Comparison of ENCODE assay signal across 29 mouse cellular contexts in the genomic region with DNA sequence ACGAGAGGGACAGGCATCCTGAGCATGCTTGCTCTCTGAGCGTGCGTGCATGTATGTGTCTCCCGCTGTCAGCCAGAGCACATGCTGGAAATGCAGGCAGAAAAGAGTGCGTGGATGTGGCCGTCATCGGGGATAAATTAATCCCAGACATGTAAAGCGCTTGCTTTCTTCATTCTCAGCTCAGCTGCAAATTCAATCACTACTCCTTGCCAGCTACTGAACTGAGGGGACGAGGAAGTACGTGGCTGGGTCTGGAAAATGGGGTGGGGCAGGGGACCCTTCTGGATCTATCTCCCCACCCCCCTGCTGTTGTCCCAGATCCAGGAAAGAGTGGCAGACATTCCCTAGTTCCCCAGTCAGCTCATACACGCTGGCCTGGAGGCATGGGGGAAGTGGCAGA.
DNase-seq lines count a peak whose midpoint lies in the region; ATAC-seq and TF ChIP-seq lines count a peak whose summit lies in the region.
"Had no signal": no experiment of that assay in that cellular context is flagged by ENCODE, and none has a peak within 500 bp of the region (broad histone marks: within the 10 kb centered on the region; RNA-seq: fewer than 3 reads in every experiment).

No protein-coding gene starts in this region.

- no peak for ATAC-seq in heart, embryonic 14.5 days (ENCODE audit: insufficient number of reproducible peaks, insufficient read depth, low FRiP score, low read depth)
- ATAC-seq in embryonic facial prominence, embryonic 14.5 days (ENCODE audit: low read depth), result peak; percentile 30
- ATAC-seq in limb, embryonic 13.5 days (ENCODE audit: low FRiP score, low read depth), result peak; percentile 30
- no peak for ATAC-seq in forebrain, postnatal 0 days
- ATAC-seq: CD4-positive, CD25-positive, alpha-beta regulatory T cell, adult 4 months; inflammation-experienced regulatory T-cells, adult 6 months; liver, postnatal 0 days; midbrain, embryonic 16.5 days had no signal

- no peaks in the 10 kb centered on the region for H3K79me2 ChIP-seq in heart, adult 2 months (replicated peaks; ENCODE audit: control insufficient read depth, insufficient read depth, low read length)

- no peak for TF ChIP-seq POLR2A in heart, adult 2 months (IDR thresholded peaks at IDR 0.05; ENCODE audit: insufficient read depth, low read depth, low read length)

- H3K9me3 ChIP-seq in heart, embryonic 14.5 days (ENCODE audit: control insufficient read depth, low read length), result no peaks in the 10 kb centered on the region
- no peaks in the 10 kb centered on the region for H3K9me3 ChIP-seq in embryonic facial prominence, embryonic 10.5 days
- no peaks in the 10 kb centered on the region for H3K9me3 ChIP-seq in embryonic facial prominence, embryonic 14.5 days (ENCODE audit: control insufficient read depth, low read length)
- H3K9me3 ChIP-seq in limb, embryonic 13.5 days, result no peaks in the 10 kb centered on the region
- H3K9me3 ChIP-seq in forebrain, postnatal 0 days (ENCODE audit: low read length), result no peaks in the 10 kb centered on the region
- H3K9me3 ChIP-seq: forebrain, embryonic 12.5 days; hindbrain, embryonic 15.5 days had no signal

- no peak overlapping the region for H3K4me2 ChIP-seq in heart, embryonic 14.5 days (ENCODE audit: low read length)
- no peak overlapping the region for H3K4me2 ChIP-seq in embryonic facial prominence, embryonic 14.5 days (ENCODE audit: low read depth, low read length)
- H3K4me2 ChIP-seq in limb, embryonic 13.5 days (replicated peaks), result no peak overlapping the region
- no peak overlapping the region for H3K4me2 ChIP-seq in forebrain, postnatal 0 days (ENCODE audit: low read depth)
- H3K4me2 ChIP-seq: forebrain, embryonic 12.5 days; hindbrain, embryonic 15.5 days; liver, embryonic 11.5 days; midbrain, embryonic 11.5 days had no signal

- WGBS in heart, embryonic 14.5 days, result 57% methylated on average over 11 of the region's 11 CpGs
- 50% methylated on average over 11 of the region's 11 CpGs for WGBS in heart, adult 2 months
- 64% methylated on average over 11 of the region's 11 CpGs for WGBS in embryonic facial prominence, embryonic 10.5 days
- 23% methylated on average over 11 of the region's 11 CpGs for WGBS in embryonic facial prominence, embryonic 14.5 days
- 31% methylated on average over 11 of the region's 11 CpGs for WGBS in limb, embryonic 13.5 days
- WGBS in forebrain, postnatal 0 days, result 69% methylated on average over 11 of the region's 11 CpGs

- no peak for TF ChIP-seq CTCF in heart, adult 2 months (IDR thresholded peaks at IDR 0.05)
- no peak for TF ChIP-seq CTCF in forebrain, postnatal 0 days (IDR thresholded peaks at IDR 0.05; ENCODE audit: low read depth)

- peak overlapping the region; percentile 34; the same call in 1 of the 2 replicates for H3K9ac ChIP-seq in heart, embryonic 14.5 days (ENCODE audit: low read length)
- no peak overlapping the region for H3K9ac ChIP-seq in heart, adult 2 months (ENCODE audit: low read depth, low read length)
- no peak overlapping the region for H3K9ac ChIP-seq in embryonic facial prominence, embryonic 14.5 days (ENCODE audit: low read depth, low read length)
- no peak overlapping the region for H3K9ac ChIP-seq in limb, embryonic 13.5 days
- no peak overlapping the region for H3K9ac ChIP-seq in forebrain, postnatal 0 days
- H3K9ac ChIP-seq: forebrain, embryonic 12.5 days; hindbrain, embryonic 15.5 days; liver, postnatal 0 days had no signal

- intact Hi-C loops in heart, adult 2 months (cut with DNase I), result no loop called here

- TF ChIP-seq EP300 in heart, adult 2 months (IDR thresholded peaks at IDR 0.05; ENCODE audit: insufficient read depth, low read depth, low read length), result no peak

- no peaks in the 10 kb centered on the region for H3K27me3 ChIP-seq in heart, embryonic 14.5 days (ENCODE audit: control insufficient read depth, insufficient read depth, low read length)
- no peaks in the 10 kb centered on the region for H3K27me3 ChIP-seq in heart, adult 2 months (ENCODE audit: control insufficient read depth, insufficient read depth, low read length)
- no peaks in the 10 kb centered on the region for H3K27me3 ChIP-seq in embryonic facial prominence, embryonic 10.5 days (replicated peaks; ENCODE audit: low read depth, poor library complexity, severe bottlenecking)
- H3K27me3 ChIP-seq in embryonic facial prominence, embryonic 14.5 days (replicated peaks; ENCODE audit: control insufficient read depth, insufficient read depth, low read length), result no peaks in the 10 kb centered on the region
- no peaks in the 10 kb centered on the region for H3K27me3 ChIP-seq in limb, embryonic 13.5 days
- H3K27me3 ChIP-seq in forebrain, postnatal 0 days (ENCODE audit: insufficient read depth, low read length), result no peaks in the 10 kb centered on the region
- H3K27me3 ChIP-seq: forebrain, embryonic 12.5 days; hindbrain, embryonic 15.5 days had no signal

- peak overlapping the region in 1 of 2 experiments; percentile 16; a peak in 1 of 4 replicates for H3K27ac ChIP-seq in heart, embryonic 14.5 days (replicated peaks in 1 of 2; ENCODE audit: control insufficient read depth in 1 of 2, insufficient read depth in 1 of 2, low read depth in 2 of 2, low read length in 2 of 2)
- no peak overlapping the region for H3K27ac ChIP-seq in heart, adult 2 months
- peak overlapping the region; percentile 59 for H3K27ac ChIP-seq in embryonic facial prominence, embryonic 10.5 days (replicated peaks)
- peak overlapping the region; percentile 67; the same call in 1 of the 2 replicates for H3K27ac ChIP-seq in embryonic facial prominence, embryonic 14.5 days (replicated peaks; ENCODE audit: low read depth, low read length)
- H3K27ac ChIP-seq in limb, embryonic 13.5 days, result peak overlapping the region; percentile 73; the same call in 1 of the 2 replicates
- H3K27ac ChIP-seq in forebrain, postnatal 0 days (ENCODE audit: low read depth, low read length), result no peak overlapping the region
- H3K27ac ChIP-seq: forebrain, embryonic 12.5 days; hindbrain, embryonic 15.5 days; layer of hippocampus, adult 2 months; left cerebral cortex, adult 2 months; stomach, postnatal 0 days had no signal

- H3K4me3 ChIP-seq in heart, embryonic 14.5 days (ENCODE audit: control insufficient read depth in 1 of 2, insufficient read depth in 1 of 2, low read depth in 1 of 2, low read length in 2 of 2), result no peak overlapping the region
- H3K4me3 ChIP-seq in heart, adult 2 months, result no peak overlapping the region
- no peak overlapping the region for H3K4me3 ChIP-seq in embryonic facial prominence, embryonic 10.5 days
- H3K4me3 ChIP-seq in embryonic facial prominence, embryonic 14.5 days (ENCODE audit: low read depth, low read length), result no peak overlapping the region
- H3K4me3 ChIP-seq in limb, embryonic 13.5 days, result no peak overlapping the region
- H3K4me3 ChIP-seq in forebrain, postnatal 0 days (ENCODE audit: low read depth, low read length), result no peak overlapping the region
- H3K4me3 ChIP-seq: forebrain, embryonic 12.5 days; hindbrain, embryonic 15.5 days; layer of hippocampus, adult 2 months; left cerebral cortex, adult 2 months had no signal

- H3K36me3 ChIP-seq in heart, embryonic 14.5 days (ENCODE audit: control insufficient read depth, insufficient read depth, low read length), result no peaks in the 10 kb centered on the region
- H3K36me3 ChIP-seq in heart, adult 2 months (ENCODE audit: control insufficient read depth, insufficient read depth, low read length), result no peaks in the 10 kb centered on the region
- H3K36me3 ChIP-seq in embryonic facial prominence, embryonic 10.5 days (replicated peaks), result no peaks in the 10 kb centered on the region
- H3K36me3 ChIP-seq in embryonic facial prominence, embryonic 14.5 days (ENCODE audit: control insufficient read depth, insufficient read depth, low read length), result no peaks in the 10 kb centered on the region
- no peaks in the 10 kb centered on the region for H3K36me3 ChIP-seq in limb, embryonic 13.5 days
- no peaks in the 10 kb centered on the region for H3K36me3 ChIP-seq in forebrain, postnatal 0 days (ENCODE audit: insufficient read depth)
- H3K36me3 ChIP-seq: forebrain, embryonic 12.5 days; hindbrain, embryonic 15.5 days had no signal

- H3K4me1 ChIP-seq in heart, embryonic 14.5 days (ENCODE audit: control insufficient read depth in 2 of 2, insufficient read depth in 2 of 2, low read length in 2 of 2), result peaks cover 7 to 8% of the 10 kb centered on the region in 2 experiments
- peaks cover 2% of the 10 kb centered on the region for H3K4me1 ChIP-seq in heart, adult 2 months (ENCODE audit: control insufficient read depth, insufficient read depth, low read length)
- H3K4me1 ChIP-seq in embryonic facial prominence, embryonic 10.5 days, result peaks cover 21% of the 10 kb centered on the region
- peaks cover 7% of the 10 kb centered on the region for H3K4me1 ChIP-seq in embryonic facial prominence, embryonic 14.5 days (ENCODE audit: control insufficient read depth, insufficient read depth, low read length)
- peaks cover 39% of the 10 kb centered on the region for H3K4me1 ChIP-seq in limb, embryonic 13.5 days
- H3K4me1 ChIP-seq in forebrain, postnatal 0 days (ENCODE audit: insufficient read depth), result no peaks in the 10 kb centered on the region
- H3K4me1 ChIP-seq: forebrain, embryonic 12.5 days; hindbrain, embryonic 15.5 days had no signal

- no peak for DNase-seq in heart, adult 2 months
- DNase-seq in embryonic facial prominence, embryonic 10.5 days (ENCODE audit: low spot score), result peak; percentile 9
- DNase-seq in embryonic facial prominence, embryonic 14.5 days (ENCODE audit: low spot score), result peak; percentile 75
- DNase-seq in right cerebral cortex, postnatal 25 days, result no peak
- DNase-seq in forebrain, postnatal 0 days, result no peak
- DNase-seq: adrenal gland, postnatal 25 days; cerebellum, adult 18-20 months; cerebellum, postnatal 10 days; gastrocnemius, postnatal 14 days; heart, adult 18-20 months; heart, postnatal 36 days; kidney, adult 18-20 months; kidney, postnatal 36 days; liver, postnatal 0 days; lung, postnatal 36 days; thymus, adult 18-20 months; thymus, postnatal 36 days had no signal

Comparison
In these comparisons a context has a peak if more than half of its experiments do, and no peak if none do; other contexts are left out.
1. ATAC-seq: peak in embryonic facial prominence, embryonic 14.5 days (single experiment) and limb, embryonic 13.5 days (single experiment); none in heart, embryonic 14.5 days (single experiment) and forebrain, postnatal 0 days (single experiment).
2. H3K27ac ChIP-seq: peak in embryonic facial prominence, embryonic 10.5 days (single experiment), embryonic facial prominence, embryonic 14.5 days (single experiment) and limb, embryonic 13.5 days (single experiment); none in heart, adult 2 months (single experiment) and forebrain, postnatal 0 days (single experiment).
3. DNase-seq: peak in embryonic facial prominence, embryonic 10.5 days (single experiment) and embryonic facial prominence, embryonic 14.5 days (single experiment); none in heart, adult 2 months (0 of 2), right cerebral cortex, postnatal 25 days (single experiment) and forebrain, postnatal 0 days (single experiment).